Mouse (Mus musculus): ENCODE measurements around the gene Sema4d. TPM values are rescaled to one million over a fixed set of nuclear protein-coding genes. Genes with fewer than 3 reads are reported as not detected.

Sema4d gene
- polyA plus RNA-seq, 1 experiment from 2014 or later = 4.1 TPM

DNA sequence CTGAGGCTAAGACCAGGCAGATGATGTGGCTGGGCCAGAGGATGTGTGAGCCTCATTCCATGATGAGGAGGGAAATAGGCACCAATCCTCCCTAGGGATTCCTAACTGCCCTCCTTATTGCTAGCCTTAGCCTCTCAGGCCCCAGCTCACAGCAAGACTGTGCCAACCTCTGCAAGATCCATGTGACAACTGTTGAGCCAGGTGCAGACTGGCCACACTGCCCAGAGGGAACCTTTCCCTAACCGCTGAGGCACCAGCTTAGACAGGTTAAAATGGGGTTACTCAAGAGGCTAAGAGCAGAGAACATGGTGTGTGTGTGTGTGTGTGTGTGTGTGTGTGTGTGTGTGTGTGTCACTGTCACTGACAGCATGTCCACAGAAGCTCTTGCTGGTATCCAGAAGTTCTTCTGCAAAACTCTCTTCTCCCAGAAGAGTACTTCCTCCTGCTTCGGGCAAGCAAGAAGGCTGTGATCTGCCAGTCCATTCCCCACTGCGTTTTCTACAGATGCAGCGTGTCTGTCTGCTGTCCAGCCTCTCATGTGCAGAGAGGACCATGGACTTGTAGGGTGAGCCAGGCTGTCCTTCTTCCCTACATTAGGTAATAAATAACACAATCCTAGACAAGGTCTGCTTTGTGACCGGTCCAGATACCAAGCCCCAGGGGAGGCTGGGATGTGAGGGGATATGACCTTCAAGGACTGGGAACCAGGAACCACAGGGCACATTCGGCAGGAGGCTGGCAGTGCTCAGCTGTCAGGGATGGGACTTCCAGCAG is 24.8 kb upstream of the Sema4d start:
- 54% methylated on average over 6 of the region's 6 CpGs for WGBS (ENCODE audit: insufficient replicate concordance)
- no peaks in the 10 kb centered on the region for H3K9me3 ChIP-seq (replicated peaks; ENCODE audit: control insufficient read depth, low read length)
- no peak overlapping the region for H3K4me2 ChIP-seq (ENCODE audit: low read depth, low read length)
- H3K4me1 ChIP-seq (ENCODE audit: control insufficient read depth, low read depth, low read length) = peaks cover 2% of the 10 kb centered on the region
- H3K27me3 ChIP-seq (ENCODE audit: control insufficient read depth, insufficient read depth, low read depth, low read length) = peaks cover 3% of the 10 kb centered on the region; the same call in 1 of the 2 replicates
- H3K9ac ChIP-seq (ENCODE audit: low read depth, low read length) = no peak overlapping the region
- H3K27ac ChIP-seq (ENCODE audit: low read length) = no peak overlapping the region
- no peaks in the 10 kb centered on the region for H3K36me3 ChIP-seq (ENCODE audit: control insufficient read depth, insufficient read depth)
- no peak overlapping the region for H3K4me3 ChIP-seq (ENCODE audit: low read depth, low read length)
- ATAC-seq (ENCODE audit: low read depth) = no peak

DNA sequence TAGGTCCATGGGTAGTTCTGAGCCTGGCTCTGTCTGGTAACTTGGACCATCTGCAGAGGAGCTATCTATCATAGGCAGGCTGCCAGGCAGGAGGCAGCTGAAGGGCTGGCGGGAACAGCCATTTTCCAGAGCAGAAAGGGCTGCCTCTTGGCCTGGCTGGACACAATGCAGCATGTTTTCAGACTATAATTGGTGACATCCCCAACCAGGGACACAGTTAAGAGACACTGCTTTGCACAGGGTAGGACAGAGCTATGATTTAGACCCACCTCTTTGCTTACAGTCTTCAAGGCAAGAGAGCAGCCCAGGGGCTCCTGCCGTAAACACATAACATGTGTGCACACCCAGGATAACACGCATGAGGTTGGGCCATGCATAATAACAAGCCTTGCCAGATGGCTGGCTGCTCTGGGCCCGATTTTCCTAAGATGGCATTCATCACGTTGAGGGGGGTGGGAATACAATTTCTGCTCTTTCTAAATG is 23.1 kb upstream of the Sema4d start:
- H3K9me3 ChIP-seq (replicated peaks; ENCODE audit: control insufficient read depth, low read length) = no peaks in the 10 kb centered on the region
- H3K4me2 ChIP-seq (ENCODE audit: low read depth, low read length) = no peak overlapping the region
- H3K36me3 ChIP-seq (ENCODE audit: control insufficient read depth, insufficient read depth) = no peaks in the 10 kb centered on the region
- no peaks in the 10 kb centered on the region for H3K27me3 ChIP-seq (ENCODE audit: control insufficient read depth, insufficient read depth, low read depth, low read length)
- peak; percentile 19; the same call in 1 of the 2 replicates for ATAC-seq (ENCODE audit: low read depth)
- H3K4me1 ChIP-seq (ENCODE audit: control insufficient read depth, low read depth, low read length) = peaks cover 2% of the 10 kb centered on the region
- H3K4me3 ChIP-seq (ENCODE audit: low read depth, low read length) = no peak overlapping the region
- 62% methylated on average over 5 of the region's 5 CpGs for WGBS (ENCODE audit: insufficient replicate concordance)
- no peak overlapping the region for H3K27ac ChIP-seq (ENCODE audit: low read length)
- H3K9ac ChIP-seq (ENCODE audit: low read depth, low read length) = no peak overlapping the region

DNA sequence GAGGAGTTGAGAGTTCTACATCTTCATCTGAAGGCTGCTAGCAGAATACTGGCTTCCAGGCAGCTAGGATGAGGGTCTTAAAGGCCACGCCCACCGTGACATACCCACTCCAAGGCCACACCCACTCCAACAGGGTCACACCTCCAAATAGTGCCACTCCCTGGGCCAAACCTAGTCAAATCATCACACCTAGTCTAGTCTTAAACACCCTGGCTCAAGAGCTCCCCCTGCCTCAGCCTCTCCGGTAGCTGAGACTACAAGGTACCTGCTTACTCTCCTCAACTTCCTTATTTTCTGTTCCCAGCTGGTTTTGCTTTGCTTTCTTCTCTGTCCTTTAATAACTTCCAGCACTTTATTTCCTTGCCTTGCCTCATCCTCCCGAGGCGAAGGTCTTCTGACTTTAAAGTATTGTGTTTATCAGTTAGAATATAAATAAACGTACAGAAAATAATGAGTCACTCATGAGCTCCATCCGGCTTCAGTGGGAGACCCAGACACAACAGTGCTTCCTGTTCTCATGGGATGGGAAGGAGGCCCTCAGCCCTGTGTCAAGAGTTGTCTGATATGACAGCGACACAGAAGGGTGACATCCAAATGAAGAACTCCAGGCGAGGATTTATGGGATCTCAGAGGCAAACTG is 22.4 kb upstream of the Sema4d start:
- WGBS (ENCODE audit: insufficient replicate concordance) = 18% methylated on average over 9 of the region's 9 CpGs
- no peak overlapping the region for H3K4me3 ChIP-seq (ENCODE audit: low read depth, low read length)
- no peak overlapping the region for H3K27ac ChIP-seq (ENCODE audit: low read length)

DNA sequence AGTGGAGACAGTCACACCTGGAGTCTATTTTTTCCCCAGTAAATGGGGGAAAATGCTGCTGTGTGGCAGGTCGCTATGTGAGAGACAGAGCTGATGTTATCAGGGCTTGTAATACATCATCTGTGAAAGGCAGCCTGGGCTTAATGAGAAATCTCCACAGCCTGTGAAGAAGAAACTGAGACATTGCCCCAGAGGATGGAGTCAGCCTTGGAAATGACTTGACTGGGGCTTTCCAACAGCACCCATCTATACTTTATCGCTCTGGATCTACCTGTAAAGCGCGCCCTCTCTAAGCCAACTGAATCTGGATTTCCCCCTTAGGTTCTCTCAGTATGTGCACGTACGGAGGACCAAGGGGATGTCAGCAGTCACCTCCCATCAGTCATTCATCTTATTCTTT is 21.1 kb upstream of the Sema4d start:
- Histone ChIP-seq H3K4me2 (ENCODE audit: low read depth, low read length) (no peak overlapping the region), H3K36me3 (ENCODE audit: control insufficient read depth, insufficient read depth) (no peaks in the 10 kb centered on the region), H3K27me3 (ENCODE audit: control insufficient read depth, insufficient read depth, low read depth, low read length) (no peaks in the 10 kb centered on the region), H3K27ac (ENCODE audit: low read length) (no peak overlapping the region), H3K9me3 (replicated peaks; ENCODE audit: control insufficient read depth, low read length) (no peaks in the 10 kb centered on the region), H3K4me3 (ENCODE audit: low read depth, low read length) (no peak overlapping the region), H3K9ac (ENCODE audit: low read depth, low read length) (no peak overlapping the region), H3K4me1 (ENCODE audit: control insufficient read depth, low read depth, low read length) (peaks cover 2% of the 10 kb centered on the region)
- ATAC-seq (ENCODE audit: low read depth) = no peak
- WGBS (ENCODE audit: insufficient replicate concordance) = 75% methylated on average over 6 of the region's 6 CpGs

More for the DNA sequence above, 22.4 kb upstream of the Sema4d start:
- H3K27me3 ChIP-seq (ENCODE audit: control insufficient read depth, insufficient read depth, low read depth, low read length) = no peaks in the 10 kb centered on the region
- H3K9ac ChIP-seq (ENCODE audit: low read depth, low read length) = no peak overlapping the region
- H3K4me2 ChIP-seq (ENCODE audit: low read depth, low read length) = no peak overlapping the region
- no peaks in the 10 kb centered on the region for H3K36me3 ChIP-seq (ENCODE audit: control insufficient read depth, insufficient read depth)
- peaks cover 2% of the 10 kb centered on the region for H3K4me1 ChIP-seq (ENCODE audit: control insufficient read depth, low read depth, low read length)
- ATAC-seq (ENCODE audit: low read depth) = peak; percentile 54; the same call in 1 of the 2 replicates
- no peaks in the 10 kb centered on the region for H3K9me3 ChIP-seq (replicated peaks; ENCODE audit: control insufficient read depth, low read length)

DNA sequence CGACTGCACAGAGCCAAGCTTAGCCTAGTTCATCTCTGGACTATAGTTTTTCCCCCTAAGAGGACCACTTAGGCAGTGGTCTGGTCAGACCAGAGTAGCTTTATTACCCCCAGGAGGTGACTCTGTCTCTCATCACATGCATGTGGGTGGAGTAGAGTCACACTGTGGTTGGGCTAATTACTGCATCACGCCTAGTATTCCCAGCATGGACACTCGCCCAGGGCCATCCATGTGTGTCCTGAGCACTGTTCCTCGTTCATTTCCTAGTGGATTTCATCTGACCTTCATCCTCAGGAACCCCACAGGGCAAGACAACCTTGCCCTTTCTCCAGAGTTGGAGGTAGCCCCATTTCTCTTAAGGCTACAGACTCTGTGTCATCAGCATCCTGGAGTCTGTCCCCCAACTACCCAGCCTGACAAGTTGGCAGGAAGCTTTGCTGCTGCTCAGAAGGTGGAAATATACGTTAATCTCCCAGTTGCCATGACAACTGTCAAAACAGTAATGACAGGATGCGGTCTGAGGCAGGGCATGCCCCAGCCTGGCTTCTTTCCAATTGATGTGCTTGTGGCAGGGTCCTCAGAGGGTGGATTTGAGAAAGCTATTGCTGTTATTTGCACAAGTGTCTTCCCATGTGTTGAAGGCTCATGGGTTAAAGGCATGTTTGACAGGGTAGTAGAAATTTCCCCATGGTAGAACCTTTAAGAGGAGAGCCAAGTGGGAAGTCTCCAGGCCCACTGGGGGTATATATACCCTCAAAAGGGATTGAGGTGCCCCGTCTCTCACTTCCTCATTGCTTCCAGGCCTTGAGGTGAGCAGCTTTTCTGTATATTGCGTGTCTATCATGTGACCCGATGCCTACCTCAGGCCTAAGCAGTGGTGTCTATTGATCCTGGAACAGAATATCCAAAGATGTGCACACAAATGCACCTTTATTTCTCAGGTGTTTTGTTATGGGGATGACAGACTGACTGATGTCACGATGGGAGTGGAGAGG is 20.4 kb upstream of the Sema4d start:
- H3K36me3 ChIP-seq (ENCODE audit: control insufficient read depth, insufficient read depth) = no peaks in the 10 kb centered on the region
- peaks cover 2% of the 10 kb centered on the region for H3K4me1 ChIP-seq (ENCODE audit: control insufficient read depth, low read depth, low read length)
- H3K4me2 ChIP-seq (ENCODE audit: low read depth, low read length) = no peak overlapping the region
- WGBS (ENCODE audit: insufficient replicate concordance) = 37% methylated on average over 10 of the region's 10 CpGs
- no peak overlapping the region for H3K4me3 ChIP-seq (ENCODE audit: low read depth, low read length)
- ATAC-seq (ENCODE audit: low read depth) = no peak
- H3K27ac ChIP-seq (ENCODE audit: low read length) = no peak overlapping the region
- H3K27me3 ChIP-seq (ENCODE audit: control insufficient read depth, insufficient read depth, low read depth, low read length) = no peaks in the 10 kb centered on the region
- no peaks in the 10 kb centered on the region for H3K9me3 ChIP-seq (replicated peaks; ENCODE audit: control insufficient read depth, low read length)
- no peak overlapping the region for H3K9ac ChIP-seq (ENCODE audit: low read depth, low read length)

DNA sequence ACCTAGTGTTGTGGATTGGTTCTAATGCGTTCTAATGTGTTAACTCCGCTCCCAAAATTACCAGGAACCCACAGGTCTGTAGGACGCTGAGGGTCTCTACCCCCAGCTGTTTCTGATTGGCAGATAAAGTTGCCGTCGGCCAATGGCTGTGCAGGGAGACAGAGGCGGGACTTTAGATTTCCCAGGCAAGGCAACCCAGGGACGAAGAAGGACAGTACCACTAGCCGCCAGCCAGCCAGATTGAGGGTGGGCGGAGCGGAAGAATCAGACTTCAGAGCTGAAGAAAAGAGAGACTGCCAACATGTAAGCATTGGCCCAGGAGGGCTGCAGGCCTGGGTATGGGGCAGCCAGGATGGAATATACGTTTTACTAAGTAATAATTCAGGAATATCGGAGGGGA is 14.6 kb upstream of the Sema4d start:
- WGBS (ENCODE audit: insufficient replicate concordance) = 57% methylated on average over 12 of the region's 12 CpGs
- no peak overlapping the region for H3K4me2 ChIP-seq (ENCODE audit: low read depth, low read length)
- no peak for ATAC-seq (ENCODE audit: low read depth)
- no peaks in the 10 kb centered on the region for H3K9me3 ChIP-seq (replicated peaks; ENCODE audit: control insufficient read depth, low read length)
- no peak overlapping the region for H3K27ac ChIP-seq (ENCODE audit: low read length)
- no peak overlapping the region for H3K4me3 ChIP-seq (ENCODE audit: low read depth, low read length)
- H3K27me3 ChIP-seq (ENCODE audit: control insufficient read depth, insufficient read depth, low read depth, low read length) = no peaks in the 10 kb centered on the region
- H3K36me3 ChIP-seq (ENCODE audit: control insufficient read depth, insufficient read depth) = no peaks in the 10 kb centered on the region
- no peak overlapping the region for H3K9ac ChIP-seq (ENCODE audit: low read depth, low read length)
- no peaks in the 10 kb centered on the region for H3K4me1 ChIP-seq (ENCODE audit: control insufficient read depth, low read depth, low read length)

DNA sequence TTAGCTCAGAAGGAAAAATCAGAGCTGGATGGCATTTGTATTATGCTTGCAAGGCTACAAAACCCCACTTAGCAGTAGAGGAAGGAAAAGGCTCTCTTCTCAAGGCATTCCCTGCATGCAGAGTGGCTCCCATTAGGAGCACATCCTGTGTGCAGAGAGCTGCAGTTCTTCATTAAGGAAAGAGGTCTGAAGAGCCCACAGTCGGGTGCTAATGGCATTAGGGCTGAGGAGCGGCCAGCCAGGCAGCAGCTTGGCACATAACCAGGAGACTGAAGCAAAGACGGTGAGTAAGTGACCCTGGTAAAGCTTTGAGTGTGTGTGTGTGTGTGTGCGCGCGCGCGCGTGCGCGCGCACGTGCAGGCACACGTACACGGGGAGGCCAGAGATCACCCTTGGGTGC is 12.7 kb upstream of the Sema4d start:
- H3K36me3 ChIP-seq (ENCODE audit: control insufficient read depth, insufficient read depth) = no peaks in the 10 kb centered on the region
- H3K4me2 ChIP-seq (ENCODE audit: low read depth, low read length) = no peak overlapping the region
- no peaks in the 10 kb centered on the region for H3K27me3 ChIP-seq (ENCODE audit: control insufficient read depth, insufficient read depth, low read depth, low read length)
- no peak overlapping the region for H3K9ac ChIP-seq (ENCODE audit: low read depth, low read length)
- ATAC-seq (ENCODE audit: low read depth) = no peak
- 77% methylated on average over 15 of the region's 15 CpGs for WGBS (ENCODE audit: insufficient replicate concordance)
- no peak overlapping the region for H3K27ac ChIP-seq (ENCODE audit: low read length)
- no peaks in the 10 kb centered on the region for H3K4me1 ChIP-seq (ENCODE audit: control insufficient read depth, low read depth, low read length)
- H3K4me3 ChIP-seq (ENCODE audit: low read depth, low read length) = no peak overlapping the region
- H3K9me3 ChIP-seq (replicated peaks; ENCODE audit: control insufficient read depth, low read length) = no peaks in the 10 kb centered on the region

DNA sequence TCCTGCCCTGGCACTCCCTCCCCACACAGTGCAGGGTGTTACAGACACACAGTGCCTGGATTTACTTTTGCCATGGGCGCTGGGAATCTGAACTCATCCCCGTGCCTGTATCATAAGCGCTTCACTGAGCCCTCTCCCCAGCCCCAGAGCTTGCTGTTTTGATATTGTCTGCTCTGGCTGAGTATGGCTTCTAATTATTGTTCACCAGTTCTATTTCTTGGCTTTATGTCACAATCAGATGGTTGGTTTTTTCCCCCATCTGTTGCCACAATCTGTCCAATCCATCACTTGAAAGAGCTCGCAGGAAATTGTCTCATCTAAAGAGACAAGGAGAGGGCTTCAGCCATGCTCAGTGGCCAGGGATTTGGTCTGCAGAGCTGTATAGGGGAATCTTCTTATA is 12.1 kb upstream of the Sema4d start:
- ATAC-seq (ENCODE audit: low read depth) = no peak

More for the DNA sequence above, 12.1 kb upstream of the Sema4d start:
- no peak overlapping the region for H3K4me2 ChIP-seq (ENCODE audit: low read depth, low read length)
- no peak overlapping the region for H3K4me3 ChIP-seq (ENCODE audit: low read depth, low read length)
- H3K9me3 ChIP-seq (replicated peaks; ENCODE audit: control insufficient read depth, low read length) = no peaks in the 10 kb centered on the region
- H3K9ac ChIP-seq (ENCODE audit: low read depth, low read length) = no peak overlapping the region
- no peak overlapping the region for H3K27ac ChIP-seq (ENCODE audit: low read length)
- H3K27me3 ChIP-seq (ENCODE audit: control insufficient read depth, insufficient read depth, low read depth, low read length) = no peaks in the 10 kb centered on the region
- H3K4me1 ChIP-seq (ENCODE audit: control insufficient read depth, low read depth, low read length) = peaks cover 4% of the 10 kb centered on the region
- no peaks in the 10 kb centered on the region for H3K36me3 ChIP-seq (ENCODE audit: control insufficient read depth, insufficient read depth)
- 62% methylated on average over 4 of the region's 4 CpGs for WGBS (ENCODE audit: insufficient replicate concordance)

All from liver, embryonic 16.5 days (tissue).